10 mouse cellular contexts compared by ENCODE assay signal in genomic region chr1:161041261-161042020, GRCm38 (mm10).
"Had no signal": no experiment of that assay in that cellular context is flagged by ENCODE, and none has a peak within 500 bp of the region (broad histone marks: within the 10 kb centered on the region; RNA-seq: fewer than 3 reads in every experiment).

No protein-coding gene starts in this region.

- H3K9ac ChIP-seq: liver, embryonic 15.5 days; midbrain, embryonic 12.5 days had no signal

- DNase-seq: kidney, postnatal 36 days; layer of hippocampus, adult 9-11 months; layer of hippocampus, postnatal 36 days; lung, adult 2 months; lung, postnatal 4 days; spleen, adult 18-20 months; thymus, adult 18-20 months; thymus, postnatal 14 days had no signal

- H3K9me3 ChIP-seq: liver, embryonic 15.5 days; midbrain, embryonic 12.5 days had no signal

- H3K27me3 ChIP-seq: liver, embryonic 15.5 days; midbrain, embryonic 12.5 days had no signal

- H3K4me3 ChIP-seq: liver, embryonic 15.5 days; midbrain, embryonic 12.5 days had no signal
